Mouse (Mus musculus) lung, embryonic 16.5 days (tissue): Measurements from ENCODE around the gene Gdf7. TPM values are rescaled to one million over a fixed set of nuclear protein-coding genes. Genes with fewer than 3 reads are reported as not detected.

Experiments
- ATAC-seq: fragments of 200-750 bp; cut with Nextera tagmentation; 2 replicates; pipeline ENCODE4 v1.8.0; 2017; ENCODE audit warnings: low read depth, mild to moderate bottlenecking, moderate library complexity
- H3K27ac ChIP-seq: fragments of 300-500 bp; sonication (generic); 2 replicates; pipeline ENCODE4 v1.5.1; 2014; ENCODE audit warnings: mild to moderate bottlenecking, control low read depth, low read length
- H3K27me3 ChIP-seq: fragments of 300-500 bp; sonication (generic); 2 replicates; pipeline ENCODE4 v1.6.1; 2014; ENCODE audit warnings: low read depth, low read length, mixed read lengths; ENCODE audit not compliant: control insufficient read depth, insufficient read depth
- H3K36me3 ChIP-seq: fragments of 300-500 bp; sonication (generic); 2 replicates; pipeline ENCODE4 v1.6.1; 2014; ENCODE audit warnings: low read length; ENCODE audit not compliant: control insufficient read depth, insufficient read depth
- H3K4me1 ChIP-seq: fragments of 300-500 bp; sonication (generic); replicated peaks from 2 replicates; pipeline ENCODE4 v1.6.1; 2014; ENCODE audit warnings: low read length, mixed read lengths; ENCODE audit not compliant: control insufficient read depth, insufficient read depth
- H3K4me2 ChIP-seq: fragments of 300-500 bp; sonication (generic); 2 replicates; pipeline ENCODE4 v1.6.1; 2014; ENCODE audit warnings: low read depth, low read length, control low read depth
- H3K4me3 ChIP-seq: fragments of 300-500 bp; sonication (generic); 2 replicates; pipeline ENCODE4 v1.5.1; 2014; ENCODE audit warnings: mild to moderate bottlenecking, low read length, control low read depth
- H3K9ac ChIP-seq: fragments of 300-500 bp; sonication (generic); 2 replicates; pipeline ENCODE4 v1.6.1; 2014; ENCODE audit warnings: low read length, control low read depth
- H3K9me3 ChIP-seq: fragments of 300-500 bp; sonication (generic); 2 replicates; pipeline ENCODE4 v1.6.1; 2016; ENCODE audit warnings: low read length; ENCODE audit not compliant: control insufficient read depth
- WGBS: fragments of 180-500 bp; shearing (Covaris S2); extraction: QIAGEN DNeasy Blood & Tissue Kit; methylation state at CpG from one replicate; pipeline ENCODE4 v1.1.7; 2014; 5-methylcytosine and 5-hydroxymethylcytosine counted together
- polyA plus RNA-seq: library from polyadenylated mRNA; unstranded; fragments of >200 nt; fragmentation: Nextera tagmentation; extraction: Ambion mirVana; gene quantifications from 2 replicates; pipeline ENCODE4 v1.2.1, GENCODE M21; 2015

Gdf7 gene
- polyA plus RNA-seq, 1 experiment from 2014 or later, result not detected

GRCm38 (mm10) chr12:8266311-8266710 is 35.4 kb downstream of the Gdf7 start:
- no peak overlapping the region for H3K4me2 ChIP-seq
- H3K27ac ChIP-seq, result no peak overlapping the region
- peaks cover 2% of the 10 kb centered on the region; the same call in 1 of the 2 replicates for H3K4me1 ChIP-seq
- H3K36me3 ChIP-seq, result no peaks in the 10 kb centered on the region; the same call in 1 of the 2 replicates
- H3K9ac ChIP-seq, result no peak overlapping the region
- no peaks in the 10 kb centered on the region for H3K27me3 ChIP-seq
- H3K4me3 ChIP-seq, result no peak overlapping the region
- H3K9me3 ChIP-seq, result no peaks in the 10 kb centered on the region
- 75% methylated on average over 7 of the region's 7 CpGs for WGBS
- ATAC-seq, result no peak

- no peaks in the 10 kb centered on the region for H3K9me3 ChIP-seq
- H3K4me2 ChIP-seq, result no peak overlapping the region
- 48% methylated on average over 2 of the region's 2 CpGs for WGBS
- H3K4me1 ChIP-seq, result no peaks in the 10 kb centered on the region
- no peaks in the 10 kb centered on the region for H3K36me3 ChIP-seq
- H3K27me3 ChIP-seq, result no peaks in the 10 kb centered on the region
- no peak overlapping the region for H3K27ac ChIP-seq
- ATAC-seq, result no peak
- H3K9ac ChIP-seq, result no peak overlapping the region
- no peak overlapping the region for H3K4me3 ChIP-seq
Observed at GRCm38 (mm10) chr12:8260297-8260696, 41.5 kb downstream of the Gdf7 start.

Other genes with a start within 250 kb of the Gdf7 start
- 48.4 and 55.0 TPM in 2 replicates for gene Ldah, start 93.8 kb downstream of the Gdf7 start, polyA plus RNA-seq
- 16.4 and 16.9 TPM in 2 replicates for gene Hs1bp3, start 11.5 kb upstream of the Gdf7 start, polyA plus RNA-seq
- gene Rhob, start 198.1 kb upstream of the Gdf7 start, polyA plus RNA-seq, result 47.8 and 49.2 TPM in 2 replicates